Mouse (Mus musculus) limb, embryonic 11.5 days (tissue): Measurements from ENCODE around the gene Arrdc2. TPM values are rescaled to one million over a fixed set of nuclear protein-coding genes. Genes with fewer than 3 reads are reported as not detected.

Source experiments
- ATAC-seq: fragments of 200-750 bp; cut with Nextera tagmentation; 2 replicates; pipeline ENCODE4 v1.8.0; 2017; ENCODE audit warnings: low read depth; ENCODE audit not compliant: insufficient number of reproducible peaks, low FRiP score, low TSS enrichment
- DNase-seq: peaks from one replicate; pipeline ENCODE4 v3.0.0-alpha.2; 2015; ENCODE audit warnings: low spot score
- H3K27ac ChIP-seq: fragments of 300-500 bp; sonication (generic); replicated peaks from 2 replicates; pipeline ENCODE4 v1.5.1; 2014; ENCODE audit warnings: low read depth, mild to moderate bottlenecking, low read length
- H3K27me3 ChIP-seq: fragments of 300-500 bp; sonication (generic); 2 replicates; pipeline ENCODE4 v1.6.1; 2014; ENCODE audit warnings: mild to moderate bottlenecking, low read length, mixed read lengths; ENCODE audit not compliant: control insufficient read depth, insufficient read depth
- H3K36me3 ChIP-seq: fragments of 300-500 bp; sonication (generic); 2 replicates; pipeline ENCODE4 v1.6.1; 2014; ENCODE audit warnings: mild to moderate bottlenecking, low read length, moderate library complexity, mixed read lengths; ENCODE audit not compliant: control insufficient read depth, insufficient read depth
- H3K4me1 ChIP-seq: fragments of 300-500 bp; sonication (generic); 2 replicates; pipeline ENCODE4 v1.6.1; 2014; ENCODE audit warnings: low read length, mixed read lengths; ENCODE audit not compliant: control insufficient read depth, insufficient read depth
- H3K4me2 ChIP-seq: fragments of 300-500 bp; sonication (generic); 2 replicates; pipeline ENCODE4 v1.6.1; 2014; ENCODE audit warnings: low read depth, mild to moderate bottlenecking, moderate library complexity; ENCODE audit not compliant: severe bottlenecking
- H3K4me3 ChIP-seq: fragments of 300-500 bp; sonication (generic); 2 replicates; pipeline ENCODE4 v1.5.1; 2014; ENCODE audit warnings: low read depth, low read length
- H3K9ac ChIP-seq: fragments of 300-500 bp; sonication (generic); 2 replicates; pipeline ENCODE4 v1.6.1; 2014; ENCODE audit warnings: mild to moderate bottlenecking, low read length
- H3K9me3 ChIP-seq: fragments of 300-500 bp; sonication (generic); 2 replicates; pipeline ENCODE4 v1.6.1; 2016; ENCODE audit warnings: low read length; ENCODE audit not compliant: control insufficient read depth
- WGBS: fragments of 180-500 bp; shearing (Covaris S2); extraction: QIAGEN DNeasy Blood & Tissue Kit; methylation state at CpG from one replicate; pipeline ENCODE4 v1.1.7; 2014; 5-methylcytosine and 5-hydroxymethylcytosine counted together
- polyA plus RNA-seq: library from polyadenylated mRNA; unstranded; fragments of >200 nt; fragmentation: Nextera tagmentation; extraction: Ambion mirVana; gene quantifications from 2 replicates; pipeline ENCODE4 v1.2.1, GENCODE M21; 2014

Arrdc2 gene
- polyA plus RNA-seq, 1 experiment from 2014 or later: 5.1 TPM

- Histone ChIP-seq H3K4me1 (peaks cover 21% of the 10 kb centered on the region), H3K27me3 (peaks cover 37% of the 10 kb centered on the region), H3K9ac (peak overlapping the region; percentile 57; the same call in 1 of the 2 replicates), H3K27ac (no peak overlapping the region), H3K4me3 (peak overlapping the region; percentile 52), H3K4me2 (peak overlapping the region; percentile 84), H3K36me3 (no peaks in the 10 kb centered on the region), H3K9me3 (no peaks in the 10 kb centered on the region)
- WGBS: under 1% methylated on average over 57 of the region's 57 CpGs
- ATAC-seq (peak; percentile 86), DNase-seq (peak; percentile 89)
Measured at GRCm38 (mm10) chr8:70797081-70798070, 42.1 kb downstream of the Arrdc2 start.

- peaks cover 34% of the 10 kb centered on the region for H3K27me3 ChIP-seq
- H3K9ac ChIP-seq: peak overlapping the region; percentile 57
- H3K27ac ChIP-seq: no peak overlapping the region
- no peaks in the 10 kb centered on the region for H3K36me3 ChIP-seq
- no peaks in the 10 kb centered on the region for H3K9me3 ChIP-seq
- 2% methylated on average over 54 of the region's 54 CpGs for WGBS
- DNase-seq (peak; percentile 41), ATAC-seq (no peak)
- H3K4me3 ChIP-seq: peak overlapping the region; percentile 52
- H3K4me2 ChIP-seq: peak overlapping the region; percentile 84
- peaks cover 23% of the 10 kb centered on the region for H3K4me1 ChIP-seq
Measured at GRCm38 (mm10) chr8:70796403-70797080, 43.0 kb downstream of the Arrdc2 start.

- Histone ChIP-seq H3K4me2 (no peak overlapping the region), H3K27me3 (peaks cover 29% of the 10 kb centered on the region), H3K4me1 (peaks cover 34% of the 10 kb centered on the region), H3K36me3 (no peaks in the 10 kb centered on the region), H3K9me3 (no peaks in the 10 kb centered on the region), H3K4me3 (no peak overlapping the region), H3K9ac (no peak overlapping the region), H3K27ac (no peak overlapping the region)
- 90% methylated on average over 2 of the region's 2 CpGs for WGBS
- ATAC-seq (no peak), DNase-seq (no peak)
Measured at GRCm38 (mm10) chr8:70795370-70795769, 44.1 kb downstream of the Arrdc2 start.

GRCm38 (mm10) chr8:70794215-70794614 lies 45.3 kb downstream of the Arrdc2 start:
- DNase-seq: no peak
- no peaks in the 10 kb centered on the region for H3K9me3 ChIP-seq
- H3K27me3 ChIP-seq: peaks cover 18% of the 10 kb centered on the region
- no peak overlapping the region for H3K4me3 ChIP-seq
- no peak for ATAC-seq
- H3K4me2 ChIP-seq: no peak overlapping the region
- no peaks in the 10 kb centered on the region for H3K36me3 ChIP-seq
- H3K27ac ChIP-seq: no peak overlapping the region
- H3K4me1 ChIP-seq: peaks cover 34% of the 10 kb centered on the region
- 94% methylated on average over 2 of the region's 2 CpGs for WGBS
- H3K9ac ChIP-seq: no peak overlapping the region

GRCm38 (mm10) chr8:70792700-70793099 lies 46.8 kb downstream of the Arrdc2 start:
- Histone ChIP-seq H3K4me1 (peaks cover 35% of the 10 kb centered on the region), H3K27ac (peak overlapping the region; percentile 91), H3K9me3 (no peaks in the 10 kb centered on the region), H3K36me3 (no peaks in the 10 kb centered on the region), H3K4me3 (peak overlapping the region; percentile 60), H3K4me2 (peak overlapping the region; percentile 60), H3K9ac (peak overlapping the region; percentile 75), H3K27me3 (peaks cover 3% of the 10 kb centered on the region; the same call in 1 of the 2 replicates)
- ATAC-seq (peak; percentile 56), DNase-seq (peak; percentile 85)
- WGBS: 1% methylated on average over 20 of the region's 20 CpGs

GRCm38 (mm10) chr8:70791975-70792691 lies 47.4 kb downstream of the Arrdc2 start:
- H3K27me3 ChIP-seq: peaks cover 2% of the 10 kb centered on the region; the same call in 1 of the 2 replicates
- H3K4me1 ChIP-seq: peaks cover 33% of the 10 kb centered on the region
- H3K9ac ChIP-seq: peak overlapping the region; percentile 75
- 5% methylated on average over 58 of the region's 58 CpGs for WGBS
- DNase-seq: peak; percentile 99
- peak overlapping the region; percentile 60 for H3K4me2 ChIP-seq
- peak overlapping the region; percentile 91 for H3K27ac ChIP-seq
- peak; percentile 83 for ATAC-seq
- peak overlapping the region; percentile 60 for H3K4me3 ChIP-seq
- no peaks in the 10 kb centered on the region; the same call in 1 of the 2 replicates for H3K36me3 ChIP-seq
- H3K9me3 ChIP-seq: no peaks in the 10 kb centered on the region

GRCm38 (mm10) chr8:70791294-70791701 lies 48.2 kb downstream of the Arrdc2 start:
- WGBS: 79% methylated on average over 7 of the region's 7 CpGs
- peak overlapping the region; percentile 60 for H3K4me2 ChIP-seq
- peak overlapping the region; percentile 75 for H3K9ac ChIP-seq
- H3K36me3 ChIP-seq: no peaks in the 10 kb centered on the region; the same call in 1 of the 2 replicates
- H3K27ac ChIP-seq: no peak overlapping the region
- peaks cover 2% of the 10 kb centered on the region; the same call in 1 of the 2 replicates for H3K27me3 ChIP-seq
- peak overlapping the region; percentile 60; the same call in 1 of the 2 replicates for H3K4me3 ChIP-seq
- ATAC-seq (no peak), DNase-seq (no peak)
- H3K4me1 ChIP-seq: peaks cover 29% of the 10 kb centered on the region
- H3K9me3 ChIP-seq: no peaks in the 10 kb centered on the region
